Mouse (Mus musculus): ENCODE results near the gene Slco1c1.

- TF ChIP-seq CTCF (IDR thresholded peaks at IDR 0.05; ENCODE audit: low read depth): no peak
- no peak for TF ChIP-seq EP300 (IDR thresholded peaks at IDR 0.05; ENCODE audit: low read depth)
These were observed 86.6 kb downstream of the Slco1c1 start for GRCm38 (mm10) chr6:141610702-141611260.
